Mouse (Mus musculus): ENCODE results near the gene Vmn1r194. TPM values are rescaled to one million over a fixed set of nuclear protein-coding genes. Genes with fewer than 3 reads are reported as not detected.
"Not testable (repeated sequence)": the region's sequence is repeated elsewhere in the genome, so short reads cannot be mapped to it uniquely, and the experiment has no call there.

The Vmn1r194 gene
- total RNA-seq (2021) = not detected
- long read RNA-seq = 0 reads

- no peak for DNase-seq (ENCODE audit: low spot score in 2 of 2)
Measured at GRCm38 (mm10) chr13:22243915-22244314, at the start of gene Vmn1r194. Vmn1r194 (plus strand) TSS chr13:22244215.

- DNase-seq (ENCODE audit: low spot score in 2 of 2) = not testable (repeated sequence)
Measured at GRCm38 (mm10) chr13:22223060-22223459, 21.0 kb upstream of the Vmn1r194 start, which contains the start of gene Vmn1r193. Vmn1r193 (minus strand) TSS chr13:22223160.

GRCm38 (mm10) chr13:22270222-22270621 is 26.2 kb downstream of the Vmn1r194 start, which contains the start of gene Vmn1r195:
Vmn1r195 (plus strand) TSS chr13:22270522.
- not testable (repeated sequence) for DNase-seq (ENCODE audit: low spot score in 2 of 2)

- DNase-seq (ENCODE audit: low spot score in 2 of 2) = no peak
Measured at GRCm38 (mm10) chr13:22271721-22272120, 27.7 kb downstream of the Vmn1r194 start.

GRCm38 (mm10) chr13:22284578-22284977 is 40.6 kb downstream of the Vmn1r194 start:
- no peak for DNase-seq (ENCODE audit: low spot score in 2 of 2)

GRCm38 (mm10) chr13:22289620-22290019 is 45.6 kb downstream of the Vmn1r194 start, which contains the start of gene Vmn1r196:
Vmn1r196 (plus strand) TSS chr13:22289920.
- no peak for DNase-seq (ENCODE audit: low spot score in 2 of 2)

Small RNAs within 50 kb of the gene (microRNA-seq; reads per million reads assigned to microRNA genes)
- gene Gm23282 = 0 reads per million in 2 experiments
- 0 reads per million in 2 experiments for gene Gm25084

Other genes with a start within 250 kb of the Vmn1r194 start
- 1 to 10 TPM in 1 of 2 experiments, under 1 TPM in 1; 0.58 to 1.3 TPM for gene Prss16, start 234.5 kb upstream of the Vmn1r194 start, total RNA-seq (2021)
- 10 to 100 TPM in 1 of 2 experiments, 1 to 10 TPM in 1; 4.9 to 45.9 TPM for gene Hist1h2ah, start 208.6 kb upstream of the Vmn1r194 start, total RNA-seq (2021)
- gene Hist1h2bk, start 208.3 kb upstream of the Vmn1r194 start, total RNA-seq (2021) = 10 to 100 TPM; 11.4 to 16.1 TPM
- 10 to 100 TPM; 65.4 to 84.2 TPM for gene Hist1h4i, start 202.9 kb upstream of the Vmn1r194 start, total RNA-seq (2021)
- gene Hist1h2ag, start 201.3 kb upstream of the Vmn1r194 start, total RNA-seq (2021) = 10 to 100 TPM in 1 of 2 experiments, 1 to 10 TPM in 1; 7.8 to 10.3 TPM
- 10 to 100 TPM in 1 of 2 experiments, 1 to 10 TPM in 1; 8.3 to 13.2 TPM for gene Hist1h2bj, start 201.0 kb upstream of the Vmn1r194 start, total RNA-seq (2021)
- not detected for gene Vmn1r188, start 159.8 kb upstream of the Vmn1r194 start, total RNA-seq (2021)
- gene Vmn1r189, start 138.4 kb upstream of the Vmn1r194 start, total RNA-seq (2021) = not detected
- not detected for gene Vmn1r191, start 60.2 kb upstream of the Vmn1r194 start, total RNA-seq (2021)
- gene Vmn1r192, start 53.1 kb upstream of the Vmn1r194 start, total RNA-seq (2021) = not detected
- not detected for gene Vmn1r193, start 21.1 kb upstream of the Vmn1r194 start, total RNA-seq (2021)
- not detected for gene Vmn1r195, start 26.3 kb downstream of the Vmn1r194 start, total RNA-seq (2021)
- not detected for gene Vmn1r196, start 45.7 kb downstream of the Vmn1r194 start, total RNA-seq (2021)
- not detected for gene Vmn1r197, start 80.4 kb downstream of the Vmn1r194 start, total RNA-seq (2021)
- not detected for gene Vmn1r198, start 106.1 kb downstream of the Vmn1r194 start, total RNA-seq (2021)
- gene Vmn1r199, start 135.6 kb downstream of the Vmn1r194 start, total RNA-seq (2021) = not detected
- gene Vmn1r200, start 146.2 kb downstream of the Vmn1r194 start, total RNA-seq (2021) = not detected
- gene Vmn1r201, start 227.7 kb downstream of the Vmn1r194 start, total RNA-seq (2021) = not detected

All from layer of hippocampus, adult 18-20 months (tissue).